Mouse (Mus musculus) CH12.LX (cell line): ENCODE measurements around the gene Cd69. TPM values are rescaled to one million over a fixed set of nuclear protein-coding genes. Genes with fewer than 3 reads are reported as not detected.

ENCODE experiments used
- DNase-seq: peaks from one replicate; pipeline ENCODE4 v3.0.0-alpha.2; 2013; ENCODE audit errors: extremely low read depth
- H3K27ac ChIP-seq: 2 replicates; pipeline ENCODE4 v1.5.1; 2012; ENCODE audit warnings: low read depth, mild to moderate bottlenecking, control low read depth, moderate library complexity; ENCODE audit not compliant: insufficient read depth
- H3K27me3 ChIP-seq: replicated peaks from 2 replicates; pipeline ENCODE3; 2012; ENCODE audit warnings: inconsistent platforms
- H3K36me3 ChIP-seq, 2 experiments: replicated peaks in 1 of 2; 2 replicates each; pipeline versions ENCODE3 to v1.6.1; 2012; ENCODE audit warnings: inconsistent platforms in 1 of 2, low read length in 1 of 2, mild to moderate bottlenecking in 1 of 2, mixed read lengths in 1 of 2, moderate library complexity in 1 of 2; ENCODE audit not compliant: control insufficient read depth in 1 of 2, insufficient read depth in 1 of 2
- H3K4me1 ChIP-seq, 2 experiments: 2 replicates each; pipeline ENCODE4 v1.6.1; 2012; ENCODE audit warnings: inconsistent platforms in 1 of 2, moderate library complexity in 1 of 2; ENCODE audit not compliant: insufficient read depth in 2 of 2, control insufficient read depth in 1 of 2
- H3K4me2 ChIP-seq: 2 replicates; pipeline ENCODE4 v1.6.1; 2012; ENCODE audit warnings: low read depth, mild to moderate bottlenecking, control low read depth; ENCODE audit not compliant: poor library complexity, insufficient read depth, severe bottlenecking
- H3K4me3 ChIP-seq, 3 experiments: fragments of 150-350 bp in 1 of 3; sonication (generic) in 1 of 3; replicated peaks in 1 of 3; 2 replicates each; pipeline versions ENCODE3 to v1.5.1; 2011 to 2012; ENCODE audit warnings: low read depth in 2 of 3, low read length in 2 of 3, mild to moderate bottlenecking in 2 of 3, moderate library complexity in 2 of 3, control low read depth in 1 of 3, improper control_type of control experiment in 1 of 3, inconsistent platforms in 1 of 3, mixed read lengths in 1 of 3; ENCODE audit not compliant: poor library complexity in 1 of 3
- H3K79me2 ChIP-seq: replicated peaks from 2 replicates; pipeline ENCODE4 v1.6.1; 2012; ENCODE audit warnings: mild to moderate bottlenecking, moderate library complexity; ENCODE audit not compliant: control insufficient read depth, poor library complexity, insufficient read depth, severe bottlenecking; ENCODE audit errors: extremely low read depth
- H3K9ac ChIP-seq: 2 replicates; pipeline ENCODE4 v1.6.1; 2012; ENCODE audit warnings: low read depth, mild to moderate bottlenecking, control low read depth, moderate library complexity; ENCODE audit not compliant: insufficient read depth
- H3K9me3 ChIP-seq: replicated peaks from 2 replicates; pipeline ENCODE3; 2012; ENCODE audit warnings: low read length, inconsistent platforms, mixed read lengths
- CHD2 ChIP-seq: IDR thresholded peaks from 2 replicates; pipeline ENCODE4 v1.6.1; 2011; ENCODE audit warnings: low read length, improper control_type of control experiment
- CTCF ChIP-seq, 2 experiments: IDR thresholded peaks in 1 of 2; conservative IDR thresholded peaks in 1 of 2; 2 replicates each; pipeline ENCODE4 v1.5.1; 2011 to 2012; ENCODE audit warnings: low read depth in 2 of 2, low read length in 2 of 2, improper control_type of control experiment in 1 of 2, inconsistent platforms in 1 of 2, mild to moderate bottlenecking in 1 of 2, moderate library complexity in 1 of 2
- E2F4 ChIP-seq: IDR thresholded peaks from 2 replicates; pipeline ENCODE4 v1.6.1; 2011; ENCODE audit warnings: low read depth, low read length, improper control_type of control experiment; ENCODE audit not compliant: insufficient replicate concordance
- ELF1 ChIP-seq: IDR thresholded peaks from 2 replicates; pipeline ENCODE4 v1.6.1; 2014; ENCODE audit warnings: low read depth, mild to moderate bottlenecking, inconsistent platforms, low read length, improper control_type of control experiment
- EP300 ChIP-seq: IDR thresholded peaks from 2 replicates; pipeline ENCODE4 v1.6.1; 2011; ENCODE audit warnings: low read length, improper control_type of control experiment
- ETS1 ChIP-seq: conservative IDR thresholded peaks from 2 replicates; pipeline ENCODE4 v1.6.1; 2012; ENCODE audit warnings: low read depth, mild to moderate bottlenecking, inconsistent platforms, low read length, improper control_type of control experiment, moderate library complexity
- GABPA ChIP-seq: IDR thresholded peaks from 2 replicates; pipeline ENCODE4 v1.6.1; 2012; ENCODE audit warnings: low read depth, low read length, improper control_type of control experiment, inconsistent platforms; ENCODE audit not compliant: insufficient replicate concordance
- HCFC1 ChIP-seq: IDR thresholded peaks from 2 replicates; pipeline ENCODE4 v1.6.1; 2012; ENCODE audit warnings: low read depth, mild to moderate bottlenecking, inconsistent platforms, low read length, improper control_type of control experiment
- IRF4 ChIP-seq: IDR thresholded peaks from 2 replicates; pipeline ENCODE4 v1.6.1; 2014; ENCODE audit warnings: low read depth, mild to moderate bottlenecking, inconsistent platforms, low read length, improper control_type of control experiment
- JUN ChIP-seq: IDR thresholded peaks from 2 replicates; pipeline ENCODE4 v1.6.1; 2011; ENCODE audit warnings: low read depth, mild to moderate bottlenecking, low read length, improper control_type of control experiment, moderate library complexity; ENCODE audit not compliant: insufficient read depth
- JUND ChIP-seq: conservative IDR thresholded peaks from 2 replicates; pipeline ENCODE4 v1.6.1; 2011; ENCODE audit warnings: low read depth, low read length, improper control_type of control experiment
- KAT2A ChIP-seq: IDR thresholded peaks from 2 replicates; pipeline ENCODE4 v1.6.1; 2012; ENCODE audit warnings: low read length, improper control_type of control experiment, inconsistent platforms; ENCODE audit not compliant: insufficient replicate concordance
- MAFK ChIP-seq: IDR thresholded peaks from 2 replicates; pipeline ENCODE4 v1.6.1; 2011; ENCODE audit warnings: low read length, improper control_type of control experiment; ENCODE audit not compliant: insufficient replicate concordance
- MAX ChIP-seq: IDR thresholded peaks from 2 replicates; pipeline ENCODE4 v1.6.1; 2011; ENCODE audit warnings: low read length, improper control_type of control experiment
- MAZ ChIP-seq: IDR thresholded peaks from 2 replicates; pipeline ENCODE4 v1.6.1; 2012; ENCODE audit warnings: low read depth, mild to moderate bottlenecking, inconsistent platforms, low read length, improper control_type of control experiment, moderate library complexity
- MEF2A ChIP-seq: IDR thresholded peaks from 2 replicates; pipeline ENCODE4 v1.6.1; 2014; ENCODE audit warnings: low read depth, mild to moderate bottlenecking, inconsistent platforms, low read length, improper control_type of control experiment, borderline replicate concordance
- MXI1 ChIP-seq: IDR thresholded peaks from 2 replicates; pipeline ENCODE4 v1.6.1; 2011; ENCODE audit warnings: mild to moderate bottlenecking, low read depth, low read length, improper control_type of control experiment
- MYC ChIP-seq: IDR thresholded peaks from 2 replicates; pipeline ENCODE4 v1.6.1; 2011; ENCODE audit warnings: low read depth, mild to moderate bottlenecking, improper control_type of control experiment, low read length
- NELFE ChIP-seq: IDR thresholded peaks from 2 replicates; pipeline ENCODE4 v1.6.1; 2011; ENCODE audit warnings: low read depth, low read length, improper control_type of control experiment
- NRF1 ChIP-seq: IDR thresholded peaks from 2 replicates; pipeline ENCODE4 v1.6.1; 2014; ENCODE audit warnings: low read depth, mild to moderate bottlenecking, inconsistent platforms, low read length, improper control_type of control experiment, moderate library complexity
- PAX5 ChIP-seq: IDR thresholded peaks from 2 replicates; pipeline ENCODE4 v1.6.1; 2012; ENCODE audit warnings: low read length, inconsistent platforms, mixed read lengths
- POLR2A ChIP-seq: IDR thresholded peaks from 2 replicates; pipeline ENCODE4 v1.6.1; 2011; ENCODE audit warnings: low read depth, mild to moderate bottlenecking, improper control_type of control experiment, low read length
- POLR2AphosphoS2 ChIP-seq: IDR thresholded peaks from 2 replicates; pipeline ENCODE4 v1.6.1; 2011; ENCODE audit warnings: low read depth, low read length, improper control_type of control experiment
- RAD21 ChIP-seq: IDR thresholded peaks from 2 replicates; pipeline ENCODE4 v1.6.1; 2011; ENCODE audit warnings: low read depth, mild to moderate bottlenecking, low read length, improper control_type of control experiment, moderate library complexity
- RCOR1 ChIP-seq: conservative IDR thresholded peaks from 2 replicates; pipeline ENCODE4 v1.6.1; 2012; ENCODE audit warnings: low read depth, mild to moderate bottlenecking, inconsistent platforms, low read length, improper control_type of control experiment
- SIN3A ChIP-seq: IDR thresholded peaks from 2 replicates; pipeline ENCODE4 v1.6.1; 2012; ENCODE audit warnings: low read length, improper control_type of control experiment, inconsistent platforms
- SMC3 ChIP-seq: IDR thresholded peaks from 2 replicates; pipeline ENCODE4 v1.6.1; 2011; ENCODE audit warnings: low read depth, low read length, improper control_type of control experiment
- TBP ChIP-seq: conservative IDR thresholded peaks from 2 replicates; pipeline ENCODE4 v1.6.1; 2011; ENCODE audit warnings: low read depth, low read length, improper control_type of control experiment
- TCF12 ChIP-seq: IDR thresholded peaks from 2 replicates; pipeline ENCODE4 v1.6.1; 2014; ENCODE audit warnings: low read depth, mild to moderate bottlenecking, inconsistent platforms, low read length, improper control_type of control experiment
- UBTF ChIP-seq: IDR thresholded peaks from 2 replicates; pipeline ENCODE4 v1.6.1; 2012; ENCODE audit warnings: low read depth, mild to moderate bottlenecking, inconsistent platforms, low read length, improper control_type of control experiment, moderate library complexity
- USF1 ChIP-seq: IDR thresholded peaks from 2 replicates; pipeline ENCODE4 v1.6.1; 2014; ENCODE audit warnings: low read depth, mild to moderate bottlenecking, inconsistent platforms, low read length, improper control_type of control experiment
- USF2 ChIP-seq: conservative IDR thresholded peaks from 2 replicates; pipeline ENCODE4 v1.6.1; 2011; ENCODE audit warnings: low read depth, low read length, improper control_type of control experiment
- ZC3H11A ChIP-seq: IDR thresholded peaks from 2 replicates; pipeline ENCODE4 v1.6.1; 2012; ENCODE audit warnings: low read depth, mild to moderate bottlenecking, inconsistent platforms, low read length, improper control_type of control experiment
- ZKSCAN1 ChIP-seq: IDR thresholded peaks from 2 replicates; pipeline ENCODE4 v1.6.1; 2012; ENCODE audit warnings: low read depth, inconsistent platforms, low read length, improper control_type of control experiment, borderline replicate concordance
- ZNF384 ChIP-seq: IDR thresholded peaks from 2 replicates; pipeline ENCODE4 v1.6.1; 2012; ENCODE audit warnings: low read depth, low read length, improper control_type of control experiment, inconsistent platforms
- dilution Hi-C: fragments of 300-500 bp; cut with MboI; formaldehyde crosslinking; loops from 2 replicates; pipeline ENCODE4 v1.14.3; 2020; ENCODE audit warnings: low sequenced_read_pairs; ENCODE audit not compliant: extremely low pct_unique_long_range_greater_than_20kb, extremely low pct_ligation_motif_present
- in situ Hi-C: fragments of 300-500 bp; cut with MboI; formaldehyde crosslinking; loops from 3 replicates; pipeline ENCODE4 v1.14.3; 2019; ENCODE audit warnings: low sequenced_read_pairs, low pct_ligation_motif_present, low pct_unique_long_range_greater_than_20kb, mixed read lengths
- polyA plus RNA-seq: library from polyadenylated mRNA; unstranded; fragments of >175 nt; gene quantifications from 2 replicates; pipeline ENCODE4 v1.2.1, GENCODE M21; 2012; ENCODE audit warnings: low read depth; ENCODE audit not compliant: insufficient read length
- total RNA-seq, 2 experiments: library from RNA; depleted of rRNA; stranded (reverse); fragments of 300-350 nt in 1 of 2; fragments of >200 nt in 1 of 2; gene quantifications; 2 replicates each; pipeline ENCODE4 v1.2.3; 2012 to 2014

Cd69 gene
- total and polyA plus RNA-seq, 3 experiments = 71.2 to 229 (median 132) TPM

GRCm38 (mm10) chr6:129314655-129315168 is 39.5 kb upstream of the Cd69 start (continued):
- TF ChIP-seq ZC3H11A (no peak), RCOR1 (no peak), TCF12 (peak; percentile 24; the same call in 1 of the 2 replicates), MXI1 (no peak), MAZ (no peak), RAD21 (no peak; the same call in 1 of the 2 replicates), NELFE (no peak), ZKSCAN1 (no peak), HCFC1 (no peak)

GRCm38 (mm10) chr6:129312499-129312898 is 37.3 kb upstream of the Cd69 start:
- peak; percentile 83 for DNase-seq
- no peaks in the 10 kb centered on the region for H3K36me3 ChIP-seq
- H3K27me3 ChIP-seq = no peaks in the 10 kb centered on the region
- H3K27ac ChIP-seq = peak overlapping the region; percentile 95
- H3K79me2 ChIP-seq = 0 out of 2 replicates have a peak, but pooled peaks cover 4% of the 10 kb centered on the region
- dilution Hi-C loops = no loop called here
- peaks cover 7 to 46% of the 10 kb centered on the region in 2 experiments; a peak in 3 of 4 replicates for H3K4me1 ChIP-seq
- H3K9me3 ChIP-seq = no peaks in the 10 kb centered on the region
- peak overlapping the region; percentile 92 for H3K4me2 ChIP-seq
- H3K4me3 ChIP-seq = peak overlapping the region in 1 of 3 experiments; percentile 38
- in situ Hi-C loops = no loop called here
- peak overlapping the region; percentile 88 for H3K9ac ChIP-seq
- 0 out of 2 replicates have a peak, but pooled peaks have one; percentile 41 for TF ChIP-seq MAZ
- TF ChIP-seq ELF1 = peak; percentile 52; the same call in 1 of the 2 replicates
- TF ChIP-seq MAFK = peak; percentile 81
- TF ChIP-seq ETS1 = peak; percentile 99
- TF ChIP-seq SIN3A = peak; percentile 98
- TF ChIP-seq CHD2 = peak; percentile 88
- peak; percentile 96 for TF ChIP-seq MEF2A
- TF ChIP-seq JUND = peak; percentile 82
- TF ChIP-seq USF2 = no peak
- TF ChIP-seq HCFC1 = peak; percentile 47; the same call in 1 of the 2 replicates
- TF ChIP-seq GABPA = no peak
- peak; percentile 75; the same call in 1 of the 2 replicates for TF ChIP-seq MAX
- TF ChIP-seq PAX5 = no peak
- peak; percentile 99 for TF ChIP-seq TCF12
- TF ChIP-seq UBTF = no peak
- no peak for TF ChIP-seq ZC3H11A
- no peak; the same call in 1 of the 2 replicates for TF ChIP-seq RAD21
- TF ChIP-seq RCOR1 = peak; percentile 97
- TF ChIP-seq POLR2A = no peak
- 0 out of 2 replicates have a peak, but pooled peaks have one; percentile 74 for TF ChIP-seq KAT2A
- TF ChIP-seq MYC = peak; percentile 65; the same call in 1 of the 2 replicates
- TF ChIP-seq POLR2AphosphoS2 = peak; percentile 56; the same call in 1 of the 2 replicates
- TF ChIP-seq NELFE = no peak
- peak; percentile 86 for TF ChIP-seq JUN
- TF ChIP-seq E2F4 = 0 out of 2 replicates have a peak, but pooled peaks have one; percentile 72
- no peak for TF ChIP-seq ZKSCAN1
- TF ChIP-seq NRF1 = no peak
- no peak; the same call in 1 of the 2 replicates for TF ChIP-seq ZNF384
- TF ChIP-seq TBP = peak; percentile 71; the same call in 1 of the 2 replicates
- no peak for TF ChIP-seq USF1
- TF ChIP-seq MXI1 = no peak
- TF ChIP-seq IRF4 = peak; percentile 95
- TF ChIP-seq SMC3 = no peak
- no peak for TF ChIP-seq CTCF (conservative IDR thresholded peaks at IDR 0.05 in 1 of 2, IDR thresholded peaks at IDR 0.05 in 1 of 2; ENCODE audit: low read depth in 2 of 2, low read length in 2 of 2)
- TF ChIP-seq EP300 = peak; percentile 99
